Comparison of ENCODE assay signal across 9 mouse cellular contexts in genomic region chr8:107206782-107207525, GRCm38 (mm10). TPM values are rescaled to one million over a fixed set of nuclear protein-coding genes. Genes with fewer than 3 reads are reported as not detected.
DNase-seq lines count a peak whose midpoint lies in the region; ATAC-seq and TF ChIP-seq lines count a peak whose summit lies in the region.
"Had no signal": no experiment of that assay in that cellular context is flagged by ENCODE, and none has a peak within 500 bp of the region (broad histone marks: within the 10 kb centered on the region; RNA-seq: fewer than 3 reads in every experiment).

No protein-coding gene starts in this region.

- no peaks in the 10 kb centered on the region for H3K36me3 ChIP-seq in heart, postnatal 0 days (replicated peaks; ENCODE audit: control insufficient read depth, insufficient read depth, low read length)

- peak overlapping the region; percentile 70 for H3K4me3 ChIP-seq in gastrocnemius, adult 2 months
- H3K4me3 ChIP-seq in heart, postnatal 0 days (ENCODE audit: low read depth, low read length), result no peak overlapping the region

- no peaks in the 10 kb centered on the region for H3K9me3 ChIP-seq in heart, postnatal 0 days (replicated peaks; ENCODE audit: control insufficient read depth, low read length)

- peaks cover 29% of the 10 kb centered on the region for H3K4me1 ChIP-seq in heart, postnatal 0 days (ENCODE audit: control insufficient read depth, insufficient read depth)

- H3K27me3 ChIP-seq in heart, postnatal 0 days (ENCODE audit: control insufficient read depth, insufficient read depth, low read length), result no peaks in the 10 kb centered on the region

- no peak overlapping the region for H3K9ac ChIP-seq in heart, postnatal 0 days (replicated peaks; ENCODE audit: low read depth, low read length)

- 56% methylated on average over 9 of the region's 9 CpGs for WGBS in heart, postnatal 0 days

- TF ChIP-seq EP300 in heart, postnatal 0 days (IDR thresholded peaks at IDR 0.05; ENCODE audit: low read depth), result no peak

- intact Hi-C loops in gastrocnemius, adult 2 months (cut with DNase I), result loop anchor here (2.0 to 5.0 kb wide), 2 partner anchors 50 to 86 kb away; partner anchors contain the start of gene Nfat5
- intact Hi-C loops in gastrocnemius, postnatal 36 days (cut with DNase I), result loop anchor here (5.0 kb wide), 1 partner anchor 85 kb away; the partner anchor contains the start of gene Nfat5

- DNase-seq in gastrocnemius, adult 2 months, result peak; percentile 26
- DNase-seq in gastrocnemius, postnatal 36 days, result no peak
- DNase-seq in ovary, adult 18-20 months (ENCODE audit: low spot score), result peak; percentile 72
- DNase-seq in ovary, postnatal 14 days (ENCODE audit: low spot score), result no peak
- DNase-seq in cerebellum, postnatal 25 days, result peak; percentile 44 to 63
- DNase-seq in heart, postnatal 0 days (ENCODE audit: low spot score), result no peak
- DNase-seq in adrenal gland, adult 18-20 months (ENCODE audit: low spot score in 2 of 2), result no peak
- DNase-seq in urinary bladder, postnatal 4 days (ENCODE audit: low spot score in 2 of 2), result no peak

- no peak for ATAC-seq in heart, postnatal 0 days (ENCODE audit: insufficient read depth, low read depth)
- ATAC-seq: intestine, postnatal 0 days had no signal

- H3K4me2 ChIP-seq in heart, postnatal 0 days (ENCODE audit: low read depth, low read length), result no peak overlapping the region

- TF ChIP-seq CTCF in gastrocnemius, adult 2 months (IDR thresholded peaks at IDR 0.05), result no peak
- TF ChIP-seq CTCF in heart, postnatal 0 days (IDR thresholded peaks at IDR 0.05; ENCODE audit: low read depth), result no peak

- peak overlapping the region; percentile 89 for H3K27ac ChIP-seq in gastrocnemius, adult 2 months
- H3K27ac ChIP-seq in heart, postnatal 0 days (ENCODE audit: low read depth), result peak overlapping the region; percentile 83

RNA-seq across cellular contexts. Expression of gene Cyb5b, which starts 56.5 kb away (rescaled TPM):
- total RNA-seq in gastrocnemius, adult 2 months (2021), result 10 to 100 TPM; 33.2 to 36.3 TPM
- 10 to 100 TPM; 29.6 to 30.8 TPM for total RNA-seq in gastrocnemius, postnatal 36 days (2021)
- total RNA-seq in heart, postnatal 0 days (2014; rRNA removed; ENCODE audit: low replicate concordance), result 52.8 and 60.0 TPM in 2 replicates
- polyA plus RNA-seq in heart, postnatal 0 days (2015; fragmentation: Nextera tagmentation; extraction: Ambion mirVana), result 36.5 and 44.7 TPM in 2 replicates
- 100 to 1,000 TPM; 320 to 493 TPM for total RNA-seq in adrenal gland, adult 18-20 months (2021)

Comparison
In these comparisons a context has a peak if more than half of its experiments do, and no peak if none do; other contexts are left out.
1. DNase-seq: peak in gastrocnemius, adult 2 months (single experiment), ovary, adult 18-20 months (single experiment) and cerebellum, postnatal 25 days (2 of 2); none in gastrocnemius, postnatal 36 days (0 of 2), ovary, postnatal 14 days (single experiment), heart, postnatal 0 days (single experiment), adrenal gland, adult 18-20 months (0 of 2) and urinary bladder, postnatal 4 days (0 of 2).